Mouse (Mus musculus): ENCODE data around the gene Ppp2ca. TPM values are rescaled to one million over a fixed set of nuclear protein-coding genes. Genes with fewer than 3 reads are reported as not detected.
A peak's percentile ranks its signal among the peaks of the same experiment; 100 is the strongest.
"Not testable (repeated sequence)": the region's sequence is repeated elsewhere in the genome, so short reads cannot be mapped to it uniquely, and the experiment has no call there.

Ppp2ca gene
- polyA plus RNA-seq, 1 experiment = 56.9 TPM

- peaks cover 7% of the 10 kb centered on the region for H3K4me1 ChIP-seq (ENCODE audit: control insufficient read depth, insufficient read depth, low read length)
- TF ChIP-seq CTCF (IDR thresholded peaks at IDR 0.05; ENCODE audit: insufficient read depth, low read depth, low read length) (no peak), POLR2A (IDR thresholded peaks at IDR 0.05; ENCODE audit: insufficient read depth, low read depth, low read length) (no peak)
- no peak overlapping the region for H3K27ac ChIP-seq (ENCODE audit: insufficient read depth, low read depth, low read length)
- no peak overlapping the region for H3K4me3 ChIP-seq (ENCODE audit: insufficient read depth, low read depth, low read length)
- WGBS = 43% methylated on average over 10 of the region's 10 CpGs
Observed at GRCm38 (mm10) chr11:52163926-52164325, 65.4 kb downstream of the Ppp2ca start.

GRCm38 (mm10) chr11:52167126-52167525 is 68.6 kb downstream of the Ppp2ca start:
- H3K4me1 ChIP-seq (ENCODE audit: control insufficient read depth, insufficient read depth, low read length) = peaks cover 7% of the 10 kb centered on the region
- H3K27ac ChIP-seq (ENCODE audit: insufficient read depth, low read depth, low read length) = no peak overlapping the region
- 1% methylated on average over 21 of the region's 21 CpGs for WGBS
- H3K4me3 ChIP-seq (ENCODE audit: insufficient read depth, low read depth, low read length) = no peak overlapping the region
- TF ChIP-seq CTCF (IDR thresholded peaks at IDR 0.05; ENCODE audit: insufficient read depth, low read depth, low read length) = no peak
- no peak for TF ChIP-seq POLR2A (IDR thresholded peaks at IDR 0.05; ENCODE audit: insufficient read depth, low read depth, low read length)

- not testable (repeated sequence) for H3K4me1 ChIP-seq (ENCODE audit: control insufficient read depth, insufficient read depth, low read length); H3K27ac ChIP-seq (ENCODE audit: insufficient read depth, low read depth, low read length)
- peak overlapping the region; percentile 34 for H3K4me3 ChIP-seq (ENCODE audit: insufficient read depth, low read depth, low read length)
- 4% methylated on average over 40 of the region's 42 CpGs for WGBS
Observed at GRCm38 (mm10) chr11:52167901-52168302, 69.4 kb downstream of the Ppp2ca start.

- TF ChIP-seq CTCF (IDR thresholded peaks at IDR 0.05; ENCODE audit: insufficient read depth, low read depth, low read length) (no peak), POLR2A (IDR thresholded peaks at IDR 0.05; ENCODE audit: insufficient read depth, low read depth, low read length) (no peak)
- WGBS = 18% methylated on average over 12 of the region's 12 CpGs
- Histone ChIP-seq H3K4me3 (ENCODE audit: insufficient read depth, low read depth, low read length) (peak overlapping the region; percentile 34; the same call in 1 of the 2 replicates), H3K4me1 (ENCODE audit: control insufficient read depth, insufficient read depth, low read length) (peaks cover 7% of the 10 kb centered on the region), H3K27ac (ENCODE audit: insufficient read depth, low read depth, low read length) (no peak overlapping the region)
Observed at GRCm38 (mm10) chr11:52168461-52168860, 70.0 kb downstream of the Ppp2ca start.

Other genes starting within 250 kb of the Ppp2ca start
- not detected in 2 replicates for gene Jade2, start 241.0 kb upstream of the Ppp2ca start, polyA plus RNA-seq (2012; ENCODE audit: insufficient read depth, insufficient read length, low replicate concordance, missing spikeins)
- not detected in 2 replicates for gene Cdkn2aipnl, start 131.0 kb upstream of the Ppp2ca start, polyA plus RNA-seq (2012; ENCODE audit: insufficient read depth, insufficient read length, low replicate concordance, missing spikeins)
- 345 TPM in 1 of 2 replicates, not detected in the other for gene Ube2b, start 97.9 kb upstream of the Ppp2ca start, polyA plus RNA-seq (2012; ENCODE audit: insufficient read depth, insufficient read length, low replicate concordance, missing spikeins)
- gene Cdkl3, start 94.5 kb upstream of the Ppp2ca start, polyA plus RNA-seq (2012; ENCODE audit: insufficient read depth, insufficient read length, low replicate concordance, missing spikeins) = not detected in 2 replicates
- not detected in 2 replicates for gene Olfr1373, start 46.8 kb downstream of the Ppp2ca start, polyA plus RNA-seq (2012; ENCODE audit: insufficient read depth, insufficient read length, low replicate concordance, missing spikeins)
- gene Olfr1371, start 115.3 kb downstream of the Ppp2ca start, polyA plus RNA-seq (2012; ENCODE audit: insufficient read depth, insufficient read length, low replicate concordance, missing spikeins) = not detected in 2 replicates
- gene Skp1a, start 133.3 kb downstream of the Ppp2ca start, polyA plus RNA-seq (2012; ENCODE audit: insufficient read depth, insufficient read length, low replicate concordance, missing spikeins) = 531 TPM in 1 of 2 replicates, not detected in the other
- gene Tcf7, start 184.3 kb downstream of the Ppp2ca start, polyA plus RNA-seq (2012; ENCODE audit: insufficient read depth, insufficient read length, low replicate concordance, missing spikeins) = 377 and 809 TPM in 2 replicates

Measured in olfactory bulb, adult 2 months (tissue).